Mouse (Mus musculus): Measurements from ENCODE around the gene Irgc1.

- TF ChIP-seq CTCF (IDR thresholded peaks at IDR 0.05; ENCODE audit: low read depth, low read length) (peak; percentile 100), POLR2A (IDR thresholded peaks at IDR 0.05; ENCODE audit: insufficient read depth, low read length) (no peak), EP300 (IDR thresholded peaks at IDR 0.05; ENCODE audit: insufficient read depth, low read depth, low read length) (0 out of 2 replicates have a peak, but pooled peaks have one; percentile 43)
Measured at GRCm38 (mm10) chr7:24441785-24442184, 10.3 kb downstream of the Irgc1 start.

Measured in ES-Bruce4 (cell line).